Mouse (Mus musculus): ENCODE measurements at regions not wholly inside any gene's neighbourhood (a gene's known extent, or its start where the extent isn't known, plus 50 kb on each side); places are given as distances from the start of the nearest gene placed in this dataset.
A peak's percentile ranks its signal among the peaks of the same experiment; 100 is the strongest.
"Not testable (repeated sequence)": the region's sequence is repeated elsewhere in the genome, so short reads cannot be mapped to it uniquely, and the experiment has no call there.

DNA sequence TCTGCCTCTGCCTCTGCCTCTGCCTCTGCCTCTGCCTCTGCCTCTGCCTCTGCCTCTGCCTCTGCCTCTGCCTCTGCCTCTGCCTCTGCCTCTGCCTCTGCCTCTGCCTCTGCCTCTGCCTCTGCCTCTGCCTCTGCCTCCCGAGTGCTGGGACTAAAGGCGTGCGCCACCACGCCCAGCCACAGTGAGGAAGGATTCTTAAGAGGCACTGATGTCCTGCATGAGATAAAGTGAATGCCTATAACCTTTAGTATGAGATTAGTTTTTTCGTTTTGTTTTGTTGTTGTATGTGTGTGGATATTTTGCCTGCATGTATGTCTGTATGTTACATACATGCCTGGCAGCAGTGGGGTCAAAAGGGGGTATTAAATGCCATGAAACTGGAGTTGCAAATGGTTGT, 63.2 kb downstream of the Hlx start:
- not testable (repeated sequence) for DNase-seq (ENCODE audit: inconsistent age in 2 of 2, low spot score in 1 of 2)

DNA sequence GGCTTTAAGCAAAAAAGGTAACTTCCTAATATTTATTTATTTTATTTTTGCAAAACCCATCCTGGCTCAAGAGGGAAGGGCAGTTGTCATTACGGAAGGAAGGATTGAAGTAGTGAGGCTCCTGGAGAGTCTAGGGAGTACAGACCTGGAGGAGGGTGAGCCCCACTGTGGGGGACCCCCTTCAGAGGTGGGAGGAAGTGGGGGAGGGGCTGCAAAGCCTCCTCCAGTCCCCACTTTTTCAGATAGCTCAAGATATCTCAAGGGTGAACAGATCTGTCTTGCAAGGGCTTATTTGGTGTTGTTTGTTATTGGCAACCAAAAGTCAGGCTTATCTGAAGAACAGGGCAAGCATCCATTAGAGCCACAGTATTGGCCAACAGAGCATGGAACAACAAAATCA, 64.0 kb downstream of the Hlx start:
- DNase-seq (ENCODE audit: inconsistent age in 2 of 2, low spot score in 1 of 2) = no peak

GRCm38 (mm10) chr1:184668022-184668421, 64.4 kb downstream of the Hlx start:
- no peak for DNase-seq (ENCODE audit: inconsistent age in 2 of 2, low spot score in 1 of 2)

GRCm38 (mm10) chr1:184665243-184665642, 67.2 kb downstream of the Hlx start:
- no peak for DNase-seq (ENCODE audit: inconsistent age in 2 of 2, low spot score in 1 of 2)

GRCm38 (mm10) chr1:184664098-184664375, 68.4 kb downstream of the Hlx start:
- no peak for DNase-seq (ENCODE audit: inconsistent age in 2 of 2, low spot score in 1 of 2)

GRCm38 (mm10) chr1:184663300-184664097, 68.9 kb downstream of the Hlx start:
- DNase-seq (ENCODE audit: inconsistent age in 2 of 2, low spot score in 1 of 2) = no peak

GRCm38 (mm10) chr1:184650541-184651105, 81.8 kb downstream of the Hlx start:
- DNase-seq (ENCODE audit: inconsistent age in 2 of 2, low spot score in 1 of 2) = no peak

DNA sequence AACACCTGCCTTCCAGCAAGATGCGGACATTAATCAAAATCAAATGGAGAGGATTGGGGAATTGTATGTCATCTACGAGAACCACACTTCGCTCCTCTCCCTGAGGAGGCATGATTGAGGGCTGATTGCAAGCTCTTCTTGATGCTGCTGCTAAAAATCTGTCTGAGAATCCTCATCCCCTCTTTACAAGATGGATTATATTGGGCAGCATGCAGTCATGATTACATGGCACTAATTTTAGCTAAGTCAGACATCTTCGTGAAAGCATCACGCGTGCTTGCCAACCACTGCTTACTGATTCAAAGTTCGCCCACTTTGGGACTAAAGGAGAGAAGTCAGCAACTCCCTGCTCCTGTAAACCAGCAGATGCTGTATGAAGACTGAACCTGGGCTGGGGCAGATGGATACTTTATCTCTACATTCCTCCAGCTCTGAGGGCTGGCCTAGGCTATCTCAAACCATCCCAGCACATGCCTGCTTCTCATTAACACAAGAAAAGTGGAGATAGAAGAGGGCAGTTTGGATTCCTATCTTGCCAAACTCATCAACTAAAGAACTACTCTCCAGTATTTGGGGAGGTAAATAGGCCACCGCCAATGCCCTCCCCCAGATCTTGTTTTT, 84.4 kb downstream of the Hlx start:
- no peak for DNase-seq (ENCODE audit: inconsistent age in 2 of 2, low spot score in 1 of 2)

GRCm38 (mm10) chr1:184644767-184645598, 87.4 kb downstream of the Hlx start:
- no peak for DNase-seq (ENCODE audit: inconsistent age in 2 of 2, low spot score in 1 of 2)

GRCm38 (mm10) chr1:184630695-184631475, 101.5 kb downstream of the Hlx start:
- no peak for DNase-seq (ENCODE audit: inconsistent age in 2 of 2, low spot score in 1 of 2)

GRCm38 (mm10) chr1:184629194-184629593, 103.2 kb downstream of the Hlx start:
- DNase-seq (ENCODE audit: inconsistent age in 2 of 2, low spot score in 1 of 2) = peak in 1 of 2 experiments; percentile 43

- no peak for DNase-seq (ENCODE audit: inconsistent age in 2 of 2, low spot score in 1 of 2)
Observed at GRCm38 (mm10) chr1:184628566-184629168, 103.8 kb downstream of the Hlx start.

DNA sequence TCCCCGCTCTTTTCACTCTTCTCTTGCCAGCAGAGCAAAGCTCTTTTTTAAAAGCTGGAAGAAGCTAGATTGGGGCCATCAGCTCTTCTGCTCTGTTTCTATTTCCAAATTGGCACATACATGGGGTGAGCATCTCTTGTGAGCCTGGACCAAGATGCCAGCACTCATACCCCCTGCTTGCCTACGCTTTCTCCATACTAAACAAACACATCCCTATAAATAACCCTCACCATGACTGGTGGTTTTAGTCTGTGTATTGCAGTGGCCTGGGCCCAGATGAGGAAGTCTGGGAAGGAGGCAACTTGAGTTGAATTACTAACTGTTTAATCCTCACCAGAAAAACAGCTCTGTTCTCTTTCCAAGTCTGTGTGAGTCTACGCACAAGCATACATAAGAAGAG, 110.0 kb downstream of the Hlx start:
- peak in 1 of 2 experiments; percentile 22 for DNase-seq (ENCODE audit: inconsistent age in 2 of 2, low spot score in 1 of 2)

DNA sequence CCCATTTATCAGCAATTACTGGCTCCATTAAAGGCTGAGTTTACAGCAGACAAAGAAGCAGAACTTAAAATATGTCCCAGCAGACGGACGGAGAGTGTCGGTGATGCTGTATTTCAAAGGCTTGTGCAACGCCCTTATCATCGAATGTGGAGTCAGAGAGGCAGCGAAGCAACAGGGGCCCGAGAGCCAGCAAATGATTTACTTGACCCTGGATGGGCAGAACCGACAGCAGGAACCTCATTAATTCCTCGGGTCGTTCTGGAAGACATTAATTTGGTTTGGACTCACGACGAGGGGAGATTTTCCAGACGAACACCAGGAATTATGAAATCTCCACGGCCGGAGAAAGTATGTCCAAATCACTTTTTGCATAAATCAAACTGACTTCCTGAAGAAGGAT, 110.5 kb downstream of the Hlx start:
- peak; percentile 22 to 49 for DNase-seq (ENCODE audit: inconsistent age in 2 of 2, low spot score in 1 of 2)

DNA sequence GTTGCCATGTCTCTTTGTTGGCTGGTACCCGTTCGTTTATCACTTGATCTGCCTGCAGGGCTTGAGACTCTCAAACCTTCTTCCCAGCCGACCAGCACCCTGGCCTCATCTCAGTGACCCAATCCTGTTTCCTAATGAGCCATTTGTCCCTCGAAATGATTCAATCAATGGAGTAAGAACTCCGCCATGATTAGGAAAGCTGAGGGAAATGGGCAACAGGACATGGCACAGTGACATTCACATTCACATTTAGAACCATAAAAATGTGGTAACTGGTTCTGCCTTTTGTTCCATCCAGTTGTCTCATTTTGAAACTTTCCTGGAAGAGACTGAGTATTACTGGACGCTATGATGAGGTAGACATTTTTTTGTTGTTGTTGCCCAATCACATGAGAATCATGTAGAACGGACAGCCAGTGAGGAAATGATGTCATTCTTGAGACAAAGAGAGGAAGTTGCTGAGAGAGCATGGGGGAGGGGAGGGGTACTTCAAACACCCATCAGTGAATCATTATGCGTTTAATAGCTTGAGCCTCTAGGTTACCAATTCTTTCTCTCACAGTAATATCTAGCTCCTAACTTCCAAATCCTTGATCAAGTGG, 114.5 kb downstream of the Hlx start:
- DNase-seq (ENCODE audit: inconsistent age in 2 of 2, low spot score in 1 of 2) = peak in 1 of 2 experiments; percentile 26

DNA sequence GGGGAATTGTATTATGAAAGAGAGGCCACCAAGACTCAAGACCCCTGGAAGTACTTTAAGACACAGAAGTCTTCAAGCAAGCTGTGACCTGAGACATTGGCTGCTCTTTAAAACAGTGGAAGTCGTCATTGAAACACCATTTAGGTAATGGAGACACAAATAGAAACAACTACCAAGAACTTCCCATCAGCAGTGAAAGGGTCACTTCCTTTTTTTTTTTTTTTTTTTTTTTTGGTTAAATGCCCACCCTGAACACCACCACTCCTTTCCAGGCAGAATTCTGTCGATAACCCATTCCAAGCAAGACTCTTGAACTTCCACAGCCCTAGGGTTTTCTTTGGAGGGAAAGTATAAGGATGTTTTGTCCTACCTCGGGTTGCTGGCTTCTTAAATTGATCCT, 116.4 kb downstream of the Hlx start:
- no peak for DNase-seq (ENCODE audit: inconsistent age in 2 of 2, low spot score in 1 of 2)

GRCm38 (mm10) chr1:184614699-184615415, 117.6 kb downstream of the Hlx start:
- DNase-seq (ENCODE audit: inconsistent age in 2 of 2, low spot score in 1 of 2) = peak in 1 of 2 experiments; percentile 33

GRCm38 (mm10) chr1:184612880-184613279, 119.5 kb downstream of the Hlx start:
- no peak for DNase-seq (ENCODE audit: inconsistent age in 2 of 2, low spot score in 1 of 2)

GRCm38 (mm10) chr1:184608938-184609337, 123.5 kb downstream of the Hlx start:
- DNase-seq (ENCODE audit: inconsistent age in 2 of 2, low spot score in 1 of 2) = no peak
